Mouse (Mus musculus) inflammation-experienced regulatory T-cells (primary cell): ENCODE measurements around the gene Trim6. TPM values are rescaled to one million over a fixed set of nuclear protein-coding genes. Genes with fewer than 3 reads are reported as not detected.

Source experiments
- polyA plus RNA-seq, 2 experiments: library from polyadenylated mRNA; unstranded; fragments of 100-300 nt; shearing (Covaris generic); gene quantifications; one replicate each; pipeline ENCODE4 v1.2.1; 2017

Trim6 gene
- 1 to 10 TPM; 2.7 to 3.6 TPM for polyA plus RNA-seq

DNA sequence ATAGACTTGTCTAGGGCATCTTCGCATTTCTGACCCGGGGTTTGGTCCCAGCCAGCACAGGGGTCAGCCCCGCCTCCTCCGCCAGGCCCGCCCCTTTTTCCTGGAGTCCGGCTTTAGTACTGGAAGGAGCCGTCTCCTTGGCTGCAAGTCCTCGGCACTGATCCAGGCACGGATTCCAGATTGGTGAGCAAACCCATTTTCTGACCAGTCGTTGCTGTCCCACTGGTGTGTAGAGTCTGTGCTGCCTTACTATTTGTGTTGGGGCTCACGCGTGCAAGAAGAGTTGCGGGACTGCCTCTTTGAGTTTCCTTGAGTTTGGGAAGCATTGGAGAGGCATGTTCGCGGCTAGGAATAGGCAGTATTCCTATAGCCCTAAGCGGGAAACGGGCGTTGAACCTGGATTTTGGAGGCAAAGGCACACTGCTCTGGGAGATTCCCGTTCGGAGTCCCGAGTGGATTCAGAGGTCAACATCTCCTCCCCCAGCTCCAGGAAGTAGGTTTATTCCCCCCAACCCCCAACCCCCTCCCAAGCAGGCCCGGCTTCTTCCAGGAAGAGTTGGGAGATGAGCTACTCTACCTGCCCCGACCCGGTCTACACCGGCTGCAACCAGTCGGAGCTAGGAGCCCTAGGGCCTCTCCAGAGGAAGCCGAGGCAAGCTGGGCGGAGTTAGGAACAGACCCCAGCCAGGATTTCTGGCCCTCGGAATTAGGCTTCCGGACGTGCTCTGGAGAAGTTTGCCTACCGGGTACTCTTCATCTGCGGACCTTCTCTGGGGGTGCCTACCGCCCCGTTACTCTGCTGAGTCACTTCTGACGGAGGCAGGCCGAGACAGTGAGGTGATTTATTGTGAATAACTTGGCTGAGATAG, at the start of gene Trim6:
Gene Trim6, plus strand, starts transcription at position 93 of the 869 bp plus-strand sequence.

DNA sequence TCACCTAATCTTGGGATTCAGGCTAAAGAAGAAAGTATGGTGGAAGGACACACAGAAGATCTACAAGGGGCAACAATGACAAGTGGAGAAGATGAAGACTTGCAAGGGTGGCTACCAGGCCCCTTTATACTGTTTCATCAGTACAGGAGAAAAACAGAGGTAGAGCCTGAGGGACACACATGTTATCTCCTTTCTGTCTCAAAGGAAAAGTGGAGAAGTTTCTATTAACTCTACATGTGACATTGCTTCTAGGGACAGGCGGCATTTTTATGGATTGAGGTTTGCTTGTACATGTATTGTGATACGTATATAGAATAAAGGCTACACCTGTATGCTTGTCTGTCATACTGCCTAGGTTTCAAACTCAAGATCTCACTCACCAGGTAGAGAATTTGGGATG, 35.3 kb upstream of the Trim6 start, which contains the start of gene Olfr648:
Gene Olfr648, minus strand, starts transcription at position 101 of the 400 bp plus-strand sequence.

DNA sequence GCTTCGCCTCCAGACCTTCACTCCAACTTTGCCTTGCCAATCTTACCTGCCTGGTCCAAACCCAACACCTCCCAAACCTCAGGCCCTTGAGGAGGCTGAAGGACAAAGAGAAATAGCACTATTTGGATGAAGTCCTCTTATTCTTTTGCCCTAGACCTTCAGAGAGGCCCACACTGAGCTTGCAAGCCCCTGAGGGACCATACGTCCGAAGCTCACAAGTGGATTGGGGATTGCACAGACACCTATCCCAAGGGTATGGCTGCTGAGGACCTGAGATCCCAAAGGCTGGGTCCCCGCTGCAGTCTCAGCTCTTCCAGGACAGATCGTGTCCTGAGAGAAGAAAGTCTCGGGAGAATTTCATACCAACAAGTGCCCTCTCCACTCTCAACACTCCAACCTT, 22.7 kb upstream of the Trim6 start, which contains the start of gene Olfr649:
Gene Olfr649, minus strand, starts transcription at position 101 of the 400 bp plus-strand sequence.

DNA sequence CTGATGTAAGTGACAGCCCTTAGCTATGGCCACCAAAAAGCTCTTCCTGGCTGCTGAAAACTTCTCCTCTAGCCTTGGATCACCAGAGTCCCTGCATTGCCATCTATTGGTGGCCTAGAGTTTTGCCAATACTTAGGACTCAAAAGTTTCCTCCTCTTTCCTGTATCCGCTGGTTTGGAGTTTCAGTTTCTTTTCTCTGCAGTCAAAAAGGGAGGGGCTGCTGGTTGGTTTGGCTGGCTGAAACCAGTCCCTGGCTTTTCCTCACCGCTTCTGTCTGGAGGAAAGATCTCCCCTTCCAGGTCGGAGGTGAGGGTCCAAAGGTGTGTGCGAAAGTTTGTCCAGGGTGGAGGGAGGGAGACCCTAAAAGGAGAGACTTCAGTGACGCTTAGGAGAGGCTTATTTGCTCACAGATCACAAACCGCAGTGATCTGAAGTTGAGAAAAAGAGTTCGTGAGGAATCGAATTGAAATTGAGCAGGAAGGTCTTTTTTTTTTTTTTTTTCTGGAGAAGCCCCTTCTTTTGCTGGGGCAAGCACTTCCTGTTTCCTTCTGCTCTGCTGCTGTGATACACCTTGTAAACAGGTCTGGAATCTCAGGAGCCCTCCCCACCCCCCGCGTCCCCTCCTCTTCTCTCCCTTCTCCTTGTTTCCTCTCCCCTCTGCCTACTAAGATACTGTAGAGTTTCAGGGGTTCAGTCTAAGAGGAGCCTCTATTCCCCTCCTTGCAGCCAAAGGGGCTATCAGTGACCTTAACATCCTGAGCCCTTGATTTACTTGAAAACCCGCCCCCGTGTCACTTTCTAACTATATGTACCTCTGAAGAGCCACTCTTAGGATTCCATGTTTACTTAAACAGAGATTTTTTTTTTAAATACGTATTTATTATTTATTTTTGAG, 25.9 kb downstream of the Trim6 start, which contains the start of gene Trim34a:
Gene Trim34a, plus strand, starts transcription at position 171 of the 895 bp plus-strand sequence.

Other genes starting within 250 kb of the Trim6 start
- under 1 TPM; 0.06 to 0.16 TPM for gene Olfr635, start 247.6 kb upstream of the Trim6 start, polyA plus RNA-seq
- gene Olfr638, start 220.0 kb upstream of the Trim6 start, polyA plus RNA-seq: not detected
- under 1 TPM; 0.04 to 0.12 TPM for gene Olfr639, start 201.5 kb upstream of the Trim6 start, polyA plus RNA-seq
- not detected for gene Olfr640, start 193.2 kb upstream of the Trim6 start, polyA plus RNA-seq
- not detected for gene Olfr641, start 183.3 kb upstream of the Trim6 start, polyA plus RNA-seq
- under 1 TPM in 1 of 2 experiments, not detected in 1; 0.06 TPM for gene Olfr642, start 166.1 kb upstream of the Trim6 start, polyA plus RNA-seq
- gene 4930516K23Rik, start 157.3 kb upstream of the Trim6 start, polyA plus RNA-seq: under 1 TPM; 0.05 to 0.47 TPM
- gene Olfr644, start 146.9 kb upstream of the Trim6 start, polyA plus RNA-seq: under 1 TPM in 1 of 2 experiments, not detected in 1; 0.17 TPM
- under 1 TPM in 1 of 2 experiments, not detected in 1; 0.29 TPM for gene Olfr645, start 133.3 kb upstream of the Trim6 start, polyA plus RNA-seq
- under 1 TPM in 1 of 2 experiments, not detected in 1; 0.31 TPM for gene Olfr646, start 113.9 kb upstream of the Trim6 start, polyA plus RNA-seq
- not detected for gene Ubqln5, start 89.0 kb upstream of the Trim6 start, polyA plus RNA-seq
- gene Olfr643, start 81.4 kb upstream of the Trim6 start, polyA plus RNA-seq: not detected
- not detected for gene Ubqln3, start 75.5 kb upstream of the Trim6 start, polyA plus RNA-seq
- gene Ubqlnl, start 68.2 kb upstream of the Trim6 start, polyA plus RNA-seq: not detected
- under 1 TPM in 1 of 2 experiments, not detected in 1; 0.07 TPM for gene Olfm5, start 54.0 kb upstream of the Trim6 start, polyA plus RNA-seq
- gene Olfr648, start 35.4 kb upstream of the Trim6 start, polyA plus RNA-seq: under 1 TPM in 1 of 2 experiments, not detected in 1; 0.10 TPM
- gene Olfr649, start 22.8 kb upstream of the Trim6 start, polyA plus RNA-seq: not detected
- gene Trim34a, start 25.7 kb downstream of the Trim6 start, polyA plus RNA-seq: 10 to 100 TPM; 41.8 to 55.6 TPM
- gene Trim5, start 69.3 kb downstream of the Trim6 start, polyA plus RNA-seq: 10 to 100 TPM; 25.7 to 25.9 TPM
- gene Trim12a, start 96.7 kb downstream of the Trim6 start, polyA plus RNA-seq: 100 to 1,000 TPM; 128 to 154 TPM
- 1 to 10 TPM; 1.5 to 2.2 TPM for gene Trim34b, start 110.7 kb downstream of the Trim6 start, polyA plus RNA-seq
- 10 to 100 TPM; 19.3 to 21.5 TPM for gene Trim12c, start 134.6 kb downstream of the Trim6 start, polyA plus RNA-seq
- 1 to 10 TPM in 1 of 2 experiments, under 1 TPM in 1; 0.69 to 1.5 TPM for gene Trim30b, start 151.1 kb downstream of the Trim6 start, polyA plus RNA-seq
- gene Trim30c, start 182.0 kb downstream of the Trim6 start, polyA plus RNA-seq: under 1 TPM; 0.60 to 0.82 TPM
- 10 to 100 TPM; 52.1 to 52.3 TPM for gene Trim30a, start 246.4 kb downstream of the Trim6 start, polyA plus RNA-seq